Mouse (Mus musculus) G1E (cell line): ENCODE data around the gene Unc5c. TPM values are rescaled to one million over a fixed set of nuclear protein-coding genes. Genes with fewer than 3 reads are reported as not detected.

Experiments
- ATAC-seq: 2 replicates; pipeline ENCODE4 v1.8.0; 2016; ENCODE audit warnings: mild to moderate bottlenecking; ENCODE audit not compliant: insufficient number of reproducible peaks, poor library complexity, low FRiP score, severe bottlenecking; ENCODE audit errors: extremely low read depth
- DNase-seq: peaks from one replicate; pipeline ENCODE4 v3.0.0; 2012; ENCODE audit warnings: low spot score
- H3K27me3 ChIP-seq: 2 replicates; pipeline ENCODE4 v1.6.1; 2012; ENCODE audit warnings: mild to moderate bottlenecking, low read length, inconsistent platforms; ENCODE audit not compliant: insufficient read depth
- H3K36me3 ChIP-seq: replicated peaks from 2 replicates; pipeline ENCODE3; 2012; ENCODE audit warnings: mild to moderate bottlenecking, inconsistent platforms
- H3K4me1 ChIP-seq: 2 replicates; pipeline ENCODE4 v1.6.1; 2012; ENCODE audit warnings: low read depth, low read length, inconsistent platforms, mixed read lengths; ENCODE audit not compliant: insufficient read depth
- H3K4me3 ChIP-seq: 2 replicates; pipeline ENCODE4 v1.5.1; 2012; ENCODE audit warnings: low read depth, mild to moderate bottlenecking, inconsistent platforms, low read length, moderate library complexity, mixed read lengths
- H3K9me3 ChIP-seq: replicated peaks from 2 replicates; pipeline ENCODE4 v1.6.1; 2012; ENCODE audit warnings: inconsistent platforms
- CTCF ChIP-seq: IDR thresholded peaks from 2 replicates; pipeline ENCODE4 v1.5.1; 2012; ENCODE audit warnings: low read depth, low read length, inconsistent platforms, mixed read lengths
- GATA1 ChIP-seq: IDR thresholded peaks from 2 replicates; pipeline ENCODE4 v1.6.1; 2012; ENCODE audit warnings: borderline replicate concordance, low read length, inconsistent platforms, mixed read lengths
- GATA2 ChIP-seq: IDR thresholded peaks from 2 replicates; pipeline ENCODE4 v1.6.1; 2012; ENCODE audit warnings: low read depth, low read length, inconsistent platforms, borderline replicate concordance
- POLR2AphosphoS5 ChIP-seq: IDR thresholded peaks from 2 replicates; pipeline ENCODE4 v1.6.1; 2012; ENCODE audit warnings: low read depth, low read length, inconsistent platforms; ENCODE audit not compliant: insufficient replicate concordance
- TAL1 ChIP-seq: conservative IDR thresholded peaks from 2 replicates; pipeline ENCODE4 v1.6.1; 2012; ENCODE audit warnings: low read depth, low read length, inconsistent platforms, mixed read lengths
- polyA plus RNA-seq: library from polyadenylated mRNA; stranded (reverse); fragments of >175 nt; gene quantifications from 2 replicates; pipeline ENCODE4 v1.2.3, GENCODE M21; 2012
- total RNA-seq, 2 experiments: library from RNA; stranded (forward) in 1 of 2; stranded (reverse) in 1 of 2; fragments of 200-1000 nt in 1 of 2; fragments of >200 nt in 1 of 2; fragmentation: Nextera tagmentation in 1 of 2; gene quantifications; 2 replicates each; pipeline ENCODE4 v1.2.3; 2014 to 2017

The Unc5c gene
- total and polyA plus RNA-seq, 3 experiments = 0.33 TPM; not detected in 2

DNA sequence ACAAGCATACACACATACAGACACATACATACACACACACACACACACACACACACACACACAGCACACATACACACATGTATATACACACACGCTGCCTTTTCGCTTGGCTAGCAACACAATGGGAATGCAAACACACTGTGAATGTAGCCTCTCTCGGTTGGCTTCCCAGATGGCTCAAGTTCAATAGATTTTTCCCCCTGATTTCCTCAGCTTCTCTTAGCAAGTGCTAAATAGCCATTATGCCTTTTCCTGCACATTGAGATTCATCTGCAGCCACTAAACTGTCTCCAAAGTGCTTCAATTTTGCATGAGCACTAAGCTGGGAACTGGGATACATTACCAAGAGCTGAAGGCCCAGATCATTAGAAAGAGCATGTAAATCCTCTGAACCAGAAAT is 226.8 kb downstream of the Unc5c start:
- Histone ChIP-seq H3K27me3 (no peaks in the 10 kb centered on the region), H3K4me3 (no peak overlapping the region), H3K9me3 (no peaks in the 10 kb centered on the region), H3K36me3 (no peaks in the 10 kb centered on the region), H3K4me1 (no peaks in the 10 kb centered on the region)
- DNase-seq (no peak), ATAC-seq (no peak)
- no peak for TF ChIP-seq TAL1
- no peak for TF ChIP-seq CTCF
- no peak for TF ChIP-seq GATA2
- TF ChIP-seq GATA1 = no peak
- TF ChIP-seq POLR2AphosphoS5 = no peak

DNA sequence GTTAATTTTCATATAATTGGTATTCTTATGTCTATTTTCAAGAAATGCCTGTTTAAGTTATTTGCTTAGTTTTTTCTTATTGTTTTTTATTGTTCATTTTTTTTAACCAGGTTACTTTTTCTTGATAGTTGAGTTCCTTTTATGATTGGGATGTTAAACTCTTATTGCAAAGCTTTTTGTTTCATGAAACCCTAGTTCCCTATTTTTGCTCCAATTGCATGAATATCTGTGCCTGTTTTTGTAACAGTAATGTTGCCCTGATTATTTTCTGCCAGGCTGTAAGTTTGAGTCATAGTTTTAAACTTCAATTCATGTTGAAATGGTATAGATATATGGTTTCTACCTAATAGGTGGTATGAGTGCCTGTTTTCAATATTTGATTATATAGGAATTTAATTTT is 234.2 kb downstream of the Unc5c start:
- TF ChIP-seq GATA2 (no peak), CTCF (no peak), POLR2AphosphoS5 (no peak), TAL1 (no peak), GATA1 (no peak)
- no peaks in the 10 kb centered on the region for H3K9me3 ChIP-seq
- no peaks in the 10 kb centered on the region for H3K4me1 ChIP-seq
- no peak for DNase-seq
- ATAC-seq = no peak
- H3K27me3 ChIP-seq = no peaks in the 10 kb centered on the region
- no peaks in the 10 kb centered on the region for H3K36me3 ChIP-seq
- no peak overlapping the region for H3K4me3 ChIP-seq

DNA sequence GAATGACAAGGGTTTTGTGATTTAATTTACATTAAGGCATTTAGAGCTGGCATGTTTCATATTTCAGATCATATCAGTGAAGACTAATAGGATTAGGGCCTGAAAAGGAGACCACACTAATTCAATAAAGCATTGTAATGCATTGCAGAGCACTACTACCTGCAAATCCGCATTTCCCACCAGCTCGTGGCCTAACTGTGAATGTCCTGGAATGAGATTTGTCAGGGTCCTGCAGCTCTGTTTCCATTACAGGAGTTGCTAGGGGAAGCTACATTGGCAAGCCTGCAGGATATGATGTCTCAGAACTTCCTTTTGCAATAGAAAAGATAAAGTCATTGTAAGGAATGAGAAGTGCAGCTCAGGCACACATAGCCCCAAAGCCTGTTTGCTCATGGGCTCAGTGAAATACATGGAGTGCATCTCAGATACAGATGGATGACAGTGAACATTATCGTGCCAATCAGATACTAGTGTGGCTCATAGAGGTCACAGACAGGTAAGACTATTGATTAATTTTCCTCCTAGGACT is 236.4 kb downstream of the Unc5c start:
- Histone ChIP-seq H3K4me3 (no peak overlapping the region), H3K4me1 (no peaks in the 10 kb centered on the region), H3K27me3 (no peaks in the 10 kb centered on the region), H3K36me3 (no peaks in the 10 kb centered on the region), H3K9me3 (no peaks in the 10 kb centered on the region)
- TF ChIP-seq GATA2 = no peak
- TF ChIP-seq CTCF = no peak
- no peak for TF ChIP-seq GATA1
- no peak for TF ChIP-seq POLR2AphosphoS5
- TF ChIP-seq TAL1 = no peak
- ATAC-seq = no peak
- DNase-seq = no peak

- ATAC-seq = no peak
- TF ChIP-seq TAL1 = no peak
- TF ChIP-seq POLR2AphosphoS5 = no peak
- no peak for TF ChIP-seq CTCF
- TF ChIP-seq GATA1 = no peak
- TF ChIP-seq GATA2 = no peak
- H3K27me3 ChIP-seq = no peaks in the 10 kb centered on the region
- H3K9me3 ChIP-seq = no peaks in the 10 kb centered on the region
- H3K4me1 ChIP-seq = no peaks in the 10 kb centered on the region
- no peak for DNase-seq
- H3K4me3 ChIP-seq = no peak overlapping the region
- no peaks in the 10 kb centered on the region for H3K36me3 ChIP-seq
Observed at GRCm38 (mm10) chr3:141711601-141712000, 246.6 kb downstream of the Unc5c start.

GRCm38 (mm10) chr3:141716371-141716770 is 251.4 kb downstream of the Unc5c start:
- Histone ChIP-seq H3K36me3 (no peaks in the 10 kb centered on the region), H3K9me3 (no peaks in the 10 kb centered on the region), H3K27me3 (no peaks in the 10 kb centered on the region), H3K4me3 (no peak overlapping the region), H3K4me1 (no peaks in the 10 kb centered on the region)
- ATAC-seq (no peak), DNase-seq (no peak)
- TF ChIP-seq GATA2 (no peak), TAL1 (no peak), CTCF (no peak), POLR2AphosphoS5 (no peak), GATA1 (no peak)

DNA sequence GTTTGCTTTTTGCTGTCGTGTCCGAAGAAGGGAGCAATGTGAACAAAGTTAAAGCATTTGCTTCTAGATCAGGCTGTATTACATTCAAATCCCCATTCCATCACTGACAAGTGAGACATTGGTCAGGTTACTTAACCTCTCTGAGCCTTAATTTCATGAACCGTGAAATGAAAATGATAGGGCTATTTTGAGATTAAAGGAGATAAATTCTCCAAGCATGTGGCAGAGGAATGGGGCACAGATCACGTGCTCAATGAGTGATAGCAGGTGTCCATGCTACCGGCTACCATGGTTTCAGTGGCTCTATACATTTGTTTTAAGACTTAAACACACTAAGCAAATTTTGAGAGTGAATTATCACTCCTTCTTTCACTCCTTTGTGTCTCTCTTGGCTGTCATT is 254.0 kb downstream of the Unc5c start:
- Histone ChIP-seq H3K4me1 (no peaks in the 10 kb centered on the region), H3K9me3 (no peaks in the 10 kb centered on the region), H3K4me3 (no peak overlapping the region), H3K27me3 (no peaks in the 10 kb centered on the region), H3K36me3 (no peaks in the 10 kb centered on the region)
- TF ChIP-seq POLR2AphosphoS5 = no peak
- no peak for ATAC-seq
- no peak for DNase-seq

DNA sequence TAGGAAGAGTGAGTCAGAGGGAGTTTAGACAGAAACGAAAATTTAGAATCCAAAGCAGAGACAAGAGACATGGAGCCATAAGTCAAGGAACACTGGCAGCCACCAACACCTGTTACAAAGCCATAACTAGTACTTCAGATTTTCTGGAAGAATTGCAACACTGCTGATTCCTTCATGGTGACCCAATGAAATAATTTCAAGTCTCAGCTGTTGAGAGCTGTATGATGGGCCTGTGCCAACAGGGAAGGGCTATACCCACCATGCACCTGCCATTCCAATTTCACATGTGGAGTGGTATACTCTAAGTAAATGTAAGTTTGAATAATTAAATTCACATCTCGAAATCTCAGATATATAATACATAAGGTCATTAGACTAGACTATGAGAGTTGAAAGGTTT is 259.5 kb downstream of the Unc5c start:
- H3K9me3 ChIP-seq = no peaks in the 10 kb centered on the region
- no peaks in the 10 kb centered on the region for H3K27me3 ChIP-seq
- no peak for DNase-seq
- TF ChIP-seq GATA1 (no peak), TAL1 (no peak), GATA2 (no peak), CTCF (no peak), POLR2AphosphoS5 (no peak)
- H3K36me3 ChIP-seq = no peaks in the 10 kb centered on the region
- H3K4me1 ChIP-seq = no peaks in the 10 kb centered on the region
- no peak for ATAC-seq
- no peak overlapping the region for H3K4me3 ChIP-seq
